Mouse (Mus musculus): ENCODE measurements around the gene Adat2.

Gene Adat2

DNA sequence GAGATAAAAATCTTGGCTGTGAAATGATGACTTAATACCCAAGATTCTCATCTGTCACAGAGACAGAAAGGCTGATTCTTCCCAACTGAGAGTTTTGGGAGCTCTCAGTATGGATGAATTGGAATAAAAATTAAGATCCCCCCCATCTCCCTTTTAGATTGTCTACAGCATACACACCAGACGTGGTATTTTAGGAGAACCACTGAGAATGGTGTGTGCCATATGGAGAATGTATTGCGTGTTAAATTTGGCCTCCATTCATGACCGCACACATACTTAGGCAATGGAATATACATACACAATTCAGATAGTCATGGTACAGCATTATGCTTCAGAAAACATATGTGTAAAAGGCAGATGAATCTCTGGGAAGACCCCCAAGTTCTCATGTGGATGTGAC lies 40.8 kb downstream of the Adat2 start:
- no peak for DNase-seq (ENCODE audit: inconsistent age in 2 of 2, low spot score in 1 of 2)

DNA sequence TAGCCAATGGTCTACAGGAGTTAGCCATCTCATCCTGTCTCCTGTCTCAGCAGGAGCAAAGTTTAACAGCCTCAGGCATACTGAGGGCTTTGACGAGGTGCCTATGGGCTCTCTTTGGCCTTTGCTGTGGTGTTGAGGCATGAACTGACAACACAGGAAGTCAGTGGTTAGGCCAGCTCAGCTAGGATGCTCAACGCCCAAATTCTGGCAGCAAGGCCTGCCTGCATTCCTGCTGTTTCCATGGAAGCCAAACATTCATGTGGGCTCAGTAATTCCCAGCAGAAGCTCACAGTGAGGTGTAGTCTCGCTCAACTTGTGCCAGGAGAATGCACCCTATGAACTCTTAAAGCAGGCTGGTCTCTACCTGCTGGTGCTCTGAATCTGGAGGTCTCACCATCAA lies 43.4 kb downstream of the Adat2 start:
- no peak for DNase-seq (ENCODE audit: inconsistent age in 2 of 2, low spot score in 1 of 2)

- DNase-seq (ENCODE audit: inconsistent age in 2 of 2, low spot score in 1 of 2) = peak in 1 of 2 experiments; percentile 73
These were observed 44.2 kb downstream of the Adat2 start for GRCm38 (mm10) chr10:13596866-13597265.

DNA sequence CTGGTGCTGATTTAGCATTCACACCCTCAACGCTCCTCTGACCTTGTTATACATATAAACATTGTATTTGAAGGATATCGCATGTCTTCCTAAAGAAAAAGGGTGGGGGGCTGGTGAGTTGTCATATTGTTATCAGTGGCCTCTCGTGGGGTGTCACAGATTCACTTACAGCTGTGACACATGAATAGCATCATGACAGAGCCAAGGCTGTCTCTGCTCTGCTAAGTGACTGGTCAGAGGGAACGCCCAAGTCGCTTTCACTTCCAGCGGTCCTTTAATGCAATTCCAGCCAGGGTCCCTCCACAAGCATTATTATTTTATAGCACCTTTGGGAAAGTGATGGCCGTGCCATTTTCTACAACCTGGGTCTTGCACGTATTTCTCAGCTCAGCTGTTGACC lies 44.8 kb downstream of the Adat2 start:
- DNase-seq (ENCODE audit: inconsistent age in 2 of 2, low spot score in 1 of 2) = no peak

DNA sequence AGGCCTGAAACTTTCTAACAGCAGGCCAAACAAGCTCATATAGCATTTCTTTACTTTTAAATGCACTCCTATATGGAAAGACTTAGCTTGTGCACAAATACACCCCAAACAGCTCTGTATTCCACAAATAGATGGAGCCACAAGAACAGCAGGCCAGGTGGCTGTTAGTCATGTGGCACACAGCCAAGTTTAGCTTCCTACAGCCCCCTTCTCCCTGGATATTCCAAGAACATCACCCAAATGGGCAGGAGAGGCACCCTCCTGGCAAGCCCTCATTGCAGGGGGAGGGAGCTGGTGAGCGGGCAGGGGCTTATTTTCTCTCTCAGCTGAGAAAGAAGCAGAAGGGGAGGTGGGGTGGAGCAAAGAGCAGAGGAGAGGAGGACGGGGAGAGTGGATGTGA lies 48.2 kb downstream of the Adat2 start:
- DNase-seq (ENCODE audit: inconsistent age in 2 of 2, low spot score in 1 of 2) = no peak
